Mouse (Mus musculus): ENCODE data around the gene Zbtb8os.

Zbtb8os gene

GRCm38 (mm10) chr4:129376961-129377545, 41.6 kb downstream of the Zbtb8os start:
- in situ Hi-C loops (cut with MboI, MseI) = no loop called here

GRCm38 (mm10) chr4:129377601-129378390, 42.3 kb downstream of the Zbtb8os start, which contains the start of gene Zbtb8a:
Gene Zbtb8a (minus strand): TSS chr4:129378116.
- in situ Hi-C loops (cut with MboI, MseI) = no loop called here

DNA sequence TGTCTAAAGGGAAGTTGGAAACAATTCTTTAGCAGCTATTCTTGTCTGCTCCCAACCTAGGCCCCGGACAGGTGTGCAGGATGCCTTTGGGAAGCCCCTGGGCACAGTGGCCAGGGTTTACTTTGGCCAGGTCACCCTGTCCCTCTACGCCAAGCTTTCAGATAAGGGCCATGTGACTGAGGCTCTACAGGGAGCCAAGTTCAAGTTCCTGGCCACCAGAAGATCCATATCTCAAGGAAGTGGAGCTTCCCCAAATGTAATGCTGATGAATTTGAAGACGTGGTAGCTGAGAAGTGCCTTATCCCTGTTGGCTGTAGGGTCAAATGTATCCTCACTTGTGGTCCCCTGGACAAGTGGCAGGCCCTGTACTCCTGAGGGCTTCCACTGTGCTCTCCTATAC, 44.3 kb downstream of the Zbtb8os start:
- in situ Hi-C loops (cut with MboI, MseI) = no loop called here

DNA sequence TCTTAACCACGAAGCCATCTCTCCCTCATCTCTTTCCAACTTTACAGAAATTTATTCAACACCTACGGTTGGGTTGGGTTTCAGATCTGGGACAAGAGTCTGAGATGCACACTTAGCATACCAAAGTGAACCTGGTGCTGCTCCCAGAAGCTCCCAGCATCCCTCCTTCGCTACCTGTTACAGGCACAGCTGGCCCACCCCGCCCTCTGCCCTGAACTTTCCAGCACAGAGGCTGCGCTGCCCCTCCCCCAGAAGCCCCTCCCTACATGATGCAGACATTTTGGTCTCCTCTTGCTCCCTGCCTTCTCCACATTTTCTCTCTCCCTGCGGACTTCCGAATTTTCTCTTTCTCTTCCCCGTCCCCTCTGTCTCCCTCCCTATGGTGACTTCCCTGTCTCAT, 45.7 kb downstream of the Zbtb8os start:
- in situ Hi-C loops (cut with MboI, MseI) = no loop called here

DNA sequence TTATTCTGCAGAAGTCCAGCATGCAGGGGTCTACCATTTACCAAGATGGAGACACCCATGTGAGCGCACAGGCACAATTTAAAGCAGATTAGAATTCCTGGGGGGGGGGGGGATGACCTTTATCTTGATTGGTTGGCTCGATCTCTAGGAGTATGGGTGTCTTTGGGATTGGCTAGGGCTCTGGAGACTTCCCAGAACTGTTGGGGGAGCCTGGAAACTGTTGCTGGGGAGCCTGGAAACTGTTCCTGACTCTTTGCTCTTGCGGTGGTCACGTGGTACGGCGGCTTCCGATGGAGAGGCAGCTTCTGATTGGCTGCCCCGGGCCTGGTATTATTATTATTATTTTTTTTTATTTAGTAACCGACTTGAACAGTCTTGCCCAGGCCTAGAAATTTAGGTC, 46.5 kb downstream of the Zbtb8os start:
- in situ Hi-C loops (cut with MboI, MseI) = no loop called here

DNA sequence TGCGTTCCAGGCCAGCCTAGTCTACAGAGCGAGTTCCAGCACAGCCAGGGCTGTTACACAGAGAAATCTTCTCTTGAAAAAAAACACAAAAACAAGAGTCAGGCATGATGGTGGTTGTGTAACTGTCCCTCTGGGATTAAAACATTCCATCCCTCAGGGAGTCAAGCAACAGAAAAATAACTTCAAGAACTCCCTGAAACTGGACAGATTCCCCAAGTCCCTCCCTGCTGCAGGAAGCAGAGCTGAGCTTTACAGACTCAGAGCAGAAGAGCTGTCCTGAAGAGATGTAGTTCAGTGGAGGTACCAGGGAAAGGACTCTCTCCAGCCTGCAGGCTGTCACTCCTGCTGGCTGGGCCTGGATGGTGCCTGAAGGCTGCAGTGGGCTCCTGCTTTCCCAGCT, 47.0 kb downstream of the Zbtb8os start:
- in situ Hi-C loops (cut with MboI, MseI) = no loop called here

DNA sequence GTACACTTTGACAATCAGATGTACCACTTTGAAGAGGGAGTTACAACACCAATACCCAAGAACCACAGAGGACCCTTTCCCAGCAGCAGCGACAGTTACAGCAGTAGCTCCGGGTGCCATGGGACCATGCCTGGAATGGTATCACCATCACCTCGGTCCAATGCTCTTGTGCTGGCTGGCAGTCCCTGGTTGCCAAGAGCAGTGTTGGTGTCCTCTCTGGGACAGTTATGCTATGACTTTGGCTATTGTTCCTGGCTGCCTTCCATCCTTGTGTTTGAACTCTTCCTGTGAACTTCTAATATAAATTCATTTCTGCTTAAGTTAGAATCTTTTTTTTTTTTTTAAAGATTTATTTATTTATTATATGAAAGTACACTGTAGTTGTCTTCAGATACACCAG, 48.1 kb downstream of the Zbtb8os start:
- in situ Hi-C loops (cut with MboI, MseI) = no loop called here

DNA sequence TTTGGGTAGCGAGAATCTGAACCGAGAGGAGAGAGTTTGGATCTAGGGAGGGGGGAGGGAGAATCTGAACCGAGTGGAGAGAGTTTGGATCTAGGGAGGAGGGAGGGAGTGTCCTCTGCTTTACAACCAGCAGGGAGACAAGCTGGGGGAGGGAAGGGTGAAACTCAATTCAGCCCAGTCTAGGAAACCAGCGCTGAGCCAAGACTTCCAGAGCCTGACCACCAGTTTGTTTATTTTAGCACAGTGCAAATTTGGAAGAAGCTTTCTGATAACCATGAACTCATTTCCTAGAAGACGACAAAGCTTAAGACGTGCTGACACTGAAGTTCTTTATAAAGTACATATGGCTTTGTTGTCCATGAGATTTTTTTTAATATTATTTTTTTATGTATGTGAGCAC, 48.9 kb downstream of the Zbtb8os start:
- in situ Hi-C loops (cut with MboI, MseI) = no loop called here

- in situ Hi-C loops (cut with MboI, MseI) = no loop called here
These were observed 50.2 kb downstream of the Zbtb8os start for GRCm38 (mm10) chr4:129385685-129386084.

GRCm38 (mm10) chr4:129386269-129386946, 50.9 kb downstream of the Zbtb8os start:
- in situ Hi-C loops (cut with MboI, MseI) = no loop called here

DNA sequence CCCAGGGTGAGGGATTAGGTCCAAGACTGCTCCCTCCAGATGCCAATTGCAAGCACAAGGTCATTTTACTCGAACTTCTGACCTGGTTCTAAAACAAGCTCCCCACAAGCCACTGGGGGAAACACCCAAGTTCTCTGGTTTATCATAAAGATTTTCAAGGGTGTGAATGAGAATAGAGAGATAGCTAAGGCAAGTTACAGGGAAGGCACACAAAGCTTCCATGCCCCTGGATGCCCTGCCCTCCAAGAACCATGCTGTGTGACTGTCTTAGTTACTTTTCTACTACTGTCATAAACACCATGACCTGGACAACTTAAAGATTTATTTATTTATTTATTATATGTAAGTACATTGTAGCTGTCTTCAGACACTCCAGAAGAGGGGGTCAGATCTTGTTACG, 51.5 kb downstream of the Zbtb8os start:
- in situ Hi-C loops (cut with MboI, MseI) = no loop called here

- in situ Hi-C loops (cut with MboI, MseI) = no loop called here
These were observed 52.9 kb downstream of the Zbtb8os start for GRCm38 (mm10) chr4:129388404-129388803.

DNA sequence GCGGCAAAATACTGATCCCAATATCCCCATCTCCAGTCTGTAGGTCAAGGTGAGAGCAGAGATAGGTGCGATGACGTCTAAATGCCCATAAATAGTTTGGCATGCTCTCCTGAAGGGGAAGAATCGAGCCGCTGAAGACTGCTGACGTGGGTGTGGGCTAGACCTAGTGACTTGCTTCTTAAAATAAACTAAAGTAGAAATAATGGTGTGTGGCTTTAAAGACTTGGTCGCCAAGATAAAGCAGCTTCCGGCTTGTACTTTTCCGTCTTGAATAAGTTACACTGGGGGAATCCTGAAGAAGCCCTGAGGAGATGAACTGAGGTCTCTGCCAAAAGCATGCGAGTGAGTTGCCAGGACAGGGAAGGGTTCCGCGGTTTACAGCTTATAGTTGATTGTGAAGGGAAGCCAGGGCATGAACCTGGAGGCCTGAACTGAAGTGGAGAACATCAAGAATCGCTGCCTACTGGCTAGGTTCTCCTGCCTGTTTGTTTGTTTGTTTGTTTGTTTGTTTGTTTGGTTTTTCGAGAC, 54.8 kb downstream of the Zbtb8os start:
- in situ Hi-C loops (cut with MboI, MseI) = loop anchor here (10.0 kb wide), 1 partner anchor 1175 kb away; no protein-coding TSS in a partner anchor

- in situ Hi-C loops (cut with MboI, MseI) = loop anchor here (10.0 kb wide), 1 partner anchor 1174 kb away; no protein-coding TSS in a partner anchor
These were observed 55.6 kb downstream of the Zbtb8os start for GRCm38 (mm10) chr4:129390936-129391557.

GRCm38 (mm10) chr4:129394089-129394870, 58.8 kb downstream of the Zbtb8os start:
- in situ Hi-C loops (cut with MboI, MseI) = loop anchor here (10.0 kb wide), 1 partner anchor 1171 kb away; no protein-coding TSS in a partner anchor

DNA sequence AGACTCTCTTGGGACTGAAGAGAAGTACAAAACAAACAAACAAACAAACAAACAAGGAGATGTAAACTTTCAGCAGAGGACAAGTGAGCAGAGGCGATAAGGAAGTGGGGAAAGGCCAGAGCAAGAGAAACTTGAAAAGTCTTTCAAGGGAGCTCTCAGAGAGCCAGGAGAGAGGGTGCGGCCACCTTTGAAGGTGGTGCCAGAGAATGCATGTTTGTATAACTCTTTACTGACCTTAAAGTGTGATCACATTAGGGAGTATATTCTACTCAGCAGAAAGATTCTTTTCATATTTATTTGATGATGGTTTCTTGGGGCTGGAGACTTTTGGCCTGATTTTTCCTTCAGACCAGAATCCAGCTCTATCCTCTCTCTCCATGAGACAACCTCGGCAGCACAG, 61.5 kb downstream of the Zbtb8os start:
- in situ Hi-C loops (cut with MboI, MseI) = loop anchor here (10.0 kb wide), 1 partner anchor 1168 kb away; no protein-coding TSS in a partner anchor

DNA sequence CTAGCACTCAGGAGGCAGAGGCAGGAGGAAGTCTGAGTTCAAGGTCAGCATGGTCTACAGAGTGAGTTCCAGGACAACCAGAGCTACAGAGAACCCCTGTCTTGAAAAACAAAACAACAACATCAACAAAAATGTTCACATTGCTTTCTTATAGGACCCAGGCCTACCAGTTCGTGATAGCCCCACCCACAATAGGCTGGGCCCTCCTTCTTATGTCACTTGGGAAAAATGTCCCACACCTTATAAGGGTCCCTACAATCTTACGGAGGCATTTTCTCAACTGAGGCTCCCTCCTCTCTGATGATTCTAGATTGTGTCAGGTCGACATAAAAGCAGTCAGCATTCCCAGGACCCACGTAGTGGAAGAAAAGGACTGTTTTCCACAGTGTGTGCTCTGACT, 64.3 kb downstream of the Zbtb8os start:
- in situ Hi-C loops (cut with MboI, MseI) = loop anchor here (5.0 to 10.0 kb wide), 2 partner anchors 42 to 1165 kb away; partner anchors contain the start of gene Zbtb8b
